Mouse (Mus musculus) lung, postnatal 0 days (tissue): Measurements from ENCODE around the gene Mrrf. TPM values are rescaled to one million over a fixed set of nuclear protein-coding genes. Genes with fewer than 3 reads are reported as not detected.

Experiments
- ATAC-seq: fragments of 200-750 bp; cut with Nextera tagmentation; 2 replicates; pipeline ENCODE4 v1.8.0; 2017; ENCODE audit warnings: moderate library complexity
- DNase-seq: peaks from one replicate; pipeline ENCODE4 v3.0.0-alpha.2; 2016; ENCODE audit warnings: low spot score
- H3K27ac ChIP-seq: fragments of 300-500 bp; sonication (generic); 2 replicates; pipeline ENCODE4 v1.5.1; 2014; ENCODE audit warnings: antibody characterized with exemption, mild to moderate bottlenecking, low read length, mixed read lengths
- H3K27me3 ChIP-seq: fragments of 300-500 bp; sonication (generic); replicated peaks from 2 replicates; pipeline ENCODE4 v1.6.1; 2014; ENCODE audit warnings: low read length, mixed read lengths; ENCODE audit not compliant: insufficient read depth
- H3K36me3 ChIP-seq: fragments of 300-500 bp; sonication (generic); 2 replicates; pipeline ENCODE4 v1.6.1; 2014; ENCODE audit warnings: low read length, mixed read lengths; ENCODE audit not compliant: insufficient read depth
- H3K4me1 ChIP-seq: fragments of 300-500 bp; sonication (generic); 2 replicates; pipeline ENCODE4 v1.6.1; 2014; ENCODE audit warnings: antibody characterized with exemption, low read depth, low read length, mixed read lengths; ENCODE audit not compliant: insufficient read depth
- H3K4me2 ChIP-seq: fragments of 300-500 bp; sonication (generic); replicated peaks from 2 replicates; pipeline ENCODE4 v1.6.1; 2014; ENCODE audit warnings: low read depth, mild to moderate bottlenecking, low read length, moderate library complexity, mixed read lengths
- H3K4me3 ChIP-seq: fragments of 300-500 bp; sonication (generic); 2 replicates; pipeline ENCODE4 v1.5.1; 2014; ENCODE audit warnings: low read depth, low read length
- H3K9ac ChIP-seq: fragments of 300-500 bp; sonication (generic); replicated peaks from 2 replicates; pipeline ENCODE4 v1.6.1; 2014; ENCODE audit warnings: low read depth, mild to moderate bottlenecking
- H3K9me3 ChIP-seq: fragments of 300-500 bp; sonication (generic); 2 replicates; pipeline ENCODE4 v1.6.1; 2016; ENCODE audit warnings: low read length, mixed read lengths
- CTCF ChIP-seq: IDR thresholded peaks from 2 replicates; pipeline ENCODE4 v1.5.1; 2016; ENCODE audit warnings: antibody characterized with exemption, mild to moderate bottlenecking
- EP300 ChIP-seq: IDR thresholded peaks from 2 replicates; pipeline ENCODE4 v1.6.1; 2016; ENCODE audit warnings: antibody characterized with exemption, mild to moderate bottlenecking, control low read depth
- WGBS: fragments of 180-500 bp; shearing (Covaris S2); extraction: QIAGEN DNeasy Blood & Tissue Kit; methylation state at CpG from one replicate; pipeline ENCODE4 v1.1.7; 2014; 5-methylcytosine and 5-hydroxymethylcytosine counted together
- polyA plus RNA-seq: library from polyadenylated mRNA; unstranded; fragments of >200 nt; fragmentation: Nextera tagmentation; extraction: Ambion mirVana; gene quantifications from 2 replicates; pipeline ENCODE4 v1.2.1, GENCODE M21; 2015

The Mrrf gene
- polyA plus RNA-seq, 1 experiment from 2014 or later = 24.2 TPM

DNA sequence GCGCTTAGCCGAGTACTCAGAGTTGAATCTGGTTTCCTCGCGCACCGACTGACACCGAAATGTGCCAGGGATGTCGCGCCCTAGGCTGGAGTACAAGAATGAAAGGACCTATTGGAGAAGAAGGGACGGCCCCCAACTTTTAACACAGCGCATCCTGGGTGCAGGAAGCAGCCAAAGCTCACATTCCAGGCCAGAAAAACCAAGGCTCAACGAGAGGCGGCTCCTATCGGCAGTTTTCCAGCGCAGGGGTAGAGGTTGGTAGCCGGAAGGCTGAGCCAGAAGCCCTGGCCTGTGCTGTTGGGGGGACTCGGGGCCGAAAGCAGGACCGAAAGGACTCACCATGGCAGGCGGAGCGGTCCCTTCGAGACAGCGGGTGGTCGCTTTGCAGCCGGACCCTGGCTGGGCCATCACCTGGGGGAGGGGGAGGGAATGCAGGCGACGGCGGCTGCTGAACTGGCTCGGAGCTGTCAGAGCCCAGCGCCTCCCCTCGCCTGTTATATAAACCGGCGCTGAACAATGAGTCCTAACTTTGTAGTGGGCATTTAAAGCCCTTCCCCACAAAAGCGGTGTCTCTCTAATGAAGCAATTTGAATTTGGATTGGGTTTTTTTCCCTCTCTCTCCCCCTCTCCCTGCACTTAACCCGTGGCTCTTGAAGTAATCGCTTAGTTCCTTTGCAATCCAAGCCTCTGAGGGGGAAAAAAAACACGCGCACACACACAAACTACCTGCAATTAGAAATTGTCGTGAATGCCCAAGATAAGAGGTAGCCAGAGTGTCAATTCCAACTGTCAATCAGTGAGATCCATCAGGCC is 32.4 kb upstream of the Mrrf start:
- DNase-seq (no peak), ATAC-seq (no peak)
- 2% methylated on average over 37 of the region's 38 CpGs for WGBS
- Histone ChIP-seq H3K27ac (no peak overlapping the region), H3K4me1 (peaks cover 16% of the 10 kb centered on the region; the same call in 1 of the 2 replicates), H3K27me3 (peaks cover 61% of the 10 kb centered on the region), H3K4me3 (peak overlapping the region; percentile 47), H3K36me3 (no peaks in the 10 kb centered on the region), H3K4me2 (peak overlapping the region; percentile 86), H3K9me3 (no peaks in the 10 kb centered on the region), H3K9ac (no peak overlapping the region)
- TF ChIP-seq EP300 (no peak), CTCF (no peak; the same call in 1 of the 2 replicates)

- no peak for ATAC-seq
- WGBS = under 1% methylated on average over 32 of the region's 32 CpGs
Observed at GRCm38 (mm10) chr2:36104436-36104955, 31.7 kb upstream of the Mrrf start.

GRCm38 (mm10) chr2:36104956-36105741 is 31.0 kb upstream of the Mrrf start, which contains the start of gene Lhx6:
Gene Lhx6 (minus strand): TSS chr2:36105408.
- ATAC-seq (peak; percentile 57), DNase-seq (peak; percentile 52)
- TF ChIP-seq EP300 (no peak), CTCF (no peak)
- Histone ChIP-seq H3K27me3 (peaks cover 56% of the 10 kb centered on the region), H3K9me3 (no peaks in the 10 kb centered on the region), H3K4me1 (peaks cover 16% of the 10 kb centered on the region; the same call in 1 of the 2 replicates), H3K4me3 (peak within 1 kb of the TSS; percentile 47), H3K36me3 (no peaks in the 10 kb centered on the region), H3K4me2 (peak within 1 kb of the TSS; percentile 86), H3K27ac (no peak within 1 kb of the TSS), H3K9ac (no peak within 1 kb of the TSS; the same call in 1 of the 2 replicates)
- WGBS = under 1% methylated on average over 52 of the region's 58 CpGs

More at GRCm38 (mm10) chr2:36104436-36104955, 31.7 kb upstream of the Mrrf start:
- no peaks in the 10 kb centered on the region for H3K36me3 ChIP-seq
- H3K27ac ChIP-seq = no peak overlapping the region
- no peaks in the 10 kb centered on the region for H3K9me3 ChIP-seq
- peak overlapping the region; percentile 47 for H3K4me3 ChIP-seq
- peak overlapping the region; percentile 86 for H3K4me2 ChIP-seq
- no peak overlapping the region for H3K9ac ChIP-seq
- peaks cover 60% of the 10 kb centered on the region for H3K27me3 ChIP-seq
- no peak for DNase-seq
- TF ChIP-seq EP300 (no peak), CTCF (no peak)
- H3K4me1 ChIP-seq = peaks cover 16% of the 10 kb centered on the region; the same call in 1 of the 2 replicates

DNA sequence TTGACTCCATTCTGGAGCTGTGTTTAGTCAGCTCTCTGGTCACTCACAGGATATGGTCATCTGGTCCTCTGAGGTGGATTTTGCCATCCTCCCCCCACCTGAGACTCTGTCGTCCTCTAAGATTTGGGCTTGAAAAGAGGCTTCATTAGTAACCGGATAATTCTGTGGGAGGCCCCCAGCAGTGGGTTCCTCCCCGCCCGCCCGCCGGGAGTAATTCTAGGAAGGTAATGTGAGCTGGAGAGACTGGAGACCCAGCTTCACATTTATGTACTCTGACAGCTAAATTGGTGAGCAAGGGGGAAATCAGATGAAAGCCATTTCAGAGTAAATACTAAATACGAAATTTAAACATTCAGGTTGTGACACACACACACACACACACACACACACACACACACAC is 27.6 kb upstream of the Mrrf start:
- Histone ChIP-seq H3K4me2 (no peak overlapping the region), H3K9me3 (no peaks in the 10 kb centered on the region), H3K4me1 (peaks cover 6% of the 10 kb centered on the region; the same call in 1 of the 2 replicates), H3K27ac (no peak overlapping the region), H3K9ac (no peak overlapping the region), H3K4me3 (no peak overlapping the region), H3K27me3 (peaks cover 39% of the 10 kb centered on the region), H3K36me3 (no peaks in the 10 kb centered on the region)
- no peak for TF ChIP-seq EP300
- TF ChIP-seq CTCF = no peak
- DNase-seq (no peak), ATAC-seq (no peak)
- 8% methylated on average over 7 of the region's 7 CpGs for WGBS

- WGBS = 80% methylated on average over 3 of the region's 3 CpGs
- peaks cover 14% of the 10 kb centered on the region for H3K36me3 ChIP-seq
- H3K9me3 ChIP-seq = no peaks in the 10 kb centered on the region
- H3K9ac ChIP-seq = no peak overlapping the region
- ATAC-seq (no peak), DNase-seq (no peak)
- H3K4me2 ChIP-seq = no peak overlapping the region
- H3K4me3 ChIP-seq = no peak overlapping the region
- no peak overlapping the region for H3K27ac ChIP-seq
- TF ChIP-seq EP300 (no peak), CTCF (peak; percentile 35)
- H3K27me3 ChIP-seq = peaks cover 11% of the 10 kb centered on the region; the same call in 1 of the 2 replicates
- H3K4me1 ChIP-seq = no peaks in the 10 kb centered on the region
Observed at GRCm38 (mm10) chr2:36112632-36113031, 23.6 kb upstream of the Mrrf start.
